Mouse (Mus musculus): ENCODE results near the gene Cidec. TPM values are rescaled to one million over a fixed set of nuclear protein-coding genes. Genes with fewer than 3 reads are reported as not detected.

Cidec gene
- total RNA-seq (2023), result not detected

GRCm38 (mm10) chr6:113435664-113436205 is at the start of gene Cidec:
Gene Cidec (minus strand): TSS chr6:113435760.

GRCm38 (mm10) chr6:113483100-113483615 is 47.6 kb upstream of the Cidec start, which contains the start of gene Creld1:
Gene Creld1 (plus strand): TSS chr6:113483297.

GRCm38 (mm10) chr6:113471297-113471936 is 35.9 kb upstream of the Cidec start, which contains the start of gene Il17rc:
Gene Il17rc (plus strand): TSS chr6:113471427.

GRCm38 (mm10) chr6:113457952-113458534 is 22.5 kb upstream of the Cidec start, which contains the start of gene Il17re:
Gene Il17re (plus strand): TSS chr6:113458484.

GRCm38 (mm10) chr6:113442442-113443090 is 7.0 kb upstream of the Cidec start, which contains the start of gene Jagn1:
Gene Jagn1 (plus strand): TSS chr6:113442569.

GRCm38 (mm10) chr6:113419199-113419587 is 16.4 kb downstream of the Cidec start, which contains the start of gene Rpusd3:
Gene Rpusd3 (minus strand): TSS chr6:113419340.

GRCm38 (mm10) chr6:113388960-113389359 is 46.6 kb downstream of the Cidec start, which contains the start of gene Ttll3:
Gene Ttll3 (plus strand): TSS chr6:113389260.

GRCm38 (mm10) chr6:113377496-113378385 is 57.8 kb downstream of the Cidec start, which contains the start of the genes Tada3 and Arpc4:
Gene Tada3 (minus strand): TSS chr6:113377883.
Gene Arpc4 (plus strand): TSS chr6:113378115.

Other genes with a start within 250 kb of the Cidec start
- gene Lhfpl4, start 240.4 kb downstream of the Cidec start, total RNA-seq (2023), result 1 to 10 TPM in 1 of 2 experiments, not detected in 1; 1.3 TPM
- gene Mtmr14, start 197.9 kb downstream of the Cidec start, total RNA-seq (2023), result 10 to 100 TPM; 48.3 to 50.3 TPM
- 1 to 10 TPM in 1 of 2 experiments, under 1 TPM in 1; 0.57 to 1.6 TPM for gene Cpne9, start 153.5 kb downstream of the Cidec start, total RNA-seq (2023)
- 100 to 1,000 TPM; 110 to 113 TPM for gene Brpf1, start 128.6 kb downstream of the Cidec start, total RNA-seq (2023)
- gene Ogg1, start 108.8 kb downstream of the Cidec start, total RNA-seq (2023), result 10 to 100 TPM; 10.9 to 11.4 TPM
- 10 to 100 TPM; 32.5 to 35.2 TPM for gene Camk1, start 91.8 kb downstream of the Cidec start, total RNA-seq (2023)
- 10 to 100 TPM; 24.6 to 27.1 TPM for gene Tada3, start 57.9 kb downstream of the Cidec start, total RNA-seq (2023)
- 100 to 1,000 TPM; 474 to 514 TPM for gene Arpc4, start 57.6 kb downstream of the Cidec start, total RNA-seq (2023)
- gene Ttll3, start 46.5 kb downstream of the Cidec start, total RNA-seq (2023), result 10 to 100 TPM; 34.3 to 35.3 TPM
- gene Rpusd3, start 16.4 kb downstream of the Cidec start, total RNA-seq (2023), result 1 to 10 TPM; 3.1 to 3.7 TPM
- gene Jagn1, start 6.8 kb upstream of the Cidec start, total RNA-seq (2023), result 10 to 100 TPM; 10.6 to 11.6 TPM
- gene Il17re, start 22.7 kb upstream of the Cidec start, total RNA-seq (2023), result not detected
- gene Il17rc, start 35.7 kb upstream of the Cidec start, total RNA-seq (2023), result not detected
- gene Creld1, start 47.5 kb upstream of the Cidec start, total RNA-seq (2023), result 1 to 10 TPM; 2.6 to 3.2 TPM
- gene Prrt3, start 66.2 kb upstream of the Cidec start, total RNA-seq (2023), result under 1 TPM in 1 of 2 experiments, not detected in 1; 0.13 TPM
- 10 to 100 TPM; 44.1 to 51.6 TPM for gene Emc3, start 95.9 kb upstream of the Cidec start, total RNA-seq (2023)
- 10 to 100 TPM; 14.5 to 16.7 TPM for gene Fancd2, start 95.9 kb upstream of the Cidec start, total RNA-seq (2023)
- not detected for gene Fancd2os, start 165.0 kb upstream of the Cidec start, total RNA-seq (2023)
- gene Brk1, start 169.0 kb upstream of the Cidec start, total RNA-seq (2023), result 100 to 1,000 TPM; 120 to 142 TPM
- 10 to 100 TPM; 17.4 to 24.4 TPM for gene Vhl, start 188.2 kb upstream of the Cidec start, total RNA-seq (2023)
- 100 to 1,000 TPM; 101 to 119 TPM for gene Irak2, start 202.7 kb upstream of the Cidec start, total RNA-seq (2023)